Mouse (Mus musculus): ENCODE data around the gene Actc1.

DNA sequence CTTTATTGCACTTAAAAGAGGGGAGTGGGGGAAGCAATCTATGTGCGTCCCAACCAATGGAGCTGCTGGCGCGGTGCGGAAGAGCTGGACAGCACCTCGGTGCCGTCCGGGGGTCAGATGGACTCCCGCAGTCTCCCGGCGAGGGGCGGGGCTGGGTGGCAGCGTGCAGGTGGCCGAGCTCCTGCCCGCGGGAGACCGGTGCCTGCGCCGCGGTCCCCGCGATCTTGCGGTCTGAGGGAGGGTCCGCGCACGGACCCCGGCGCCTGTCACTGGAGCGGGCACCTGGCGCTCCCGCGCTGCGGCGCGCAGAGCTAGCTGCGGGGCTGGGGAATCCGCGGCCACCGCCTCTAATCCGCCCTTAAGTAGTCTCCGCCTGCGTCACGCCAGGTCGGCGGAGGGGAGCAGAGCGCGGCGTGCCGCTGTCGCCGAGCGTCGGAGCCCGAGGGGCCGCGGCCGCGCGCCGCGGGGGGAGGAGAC lies 40.0 kb downstream of the Actc1 start, which contains the start of gene Gjd2:
- TF ChIP-seq CTCF (IDR thresholded peaks at IDR 0.05; ENCODE audit: extremely low read depth, insufficient read depth, low read length) (no peak), POLR2A (IDR thresholded peaks at IDR 0.05; ENCODE audit: extremely low read depth, insufficient read depth, low read length) (no peak)

All from cortical plate, adult 2 months (tissue).